Comparison of ENCODE assay signal across 10 mouse cellular contexts in the genomic region with DNA sequence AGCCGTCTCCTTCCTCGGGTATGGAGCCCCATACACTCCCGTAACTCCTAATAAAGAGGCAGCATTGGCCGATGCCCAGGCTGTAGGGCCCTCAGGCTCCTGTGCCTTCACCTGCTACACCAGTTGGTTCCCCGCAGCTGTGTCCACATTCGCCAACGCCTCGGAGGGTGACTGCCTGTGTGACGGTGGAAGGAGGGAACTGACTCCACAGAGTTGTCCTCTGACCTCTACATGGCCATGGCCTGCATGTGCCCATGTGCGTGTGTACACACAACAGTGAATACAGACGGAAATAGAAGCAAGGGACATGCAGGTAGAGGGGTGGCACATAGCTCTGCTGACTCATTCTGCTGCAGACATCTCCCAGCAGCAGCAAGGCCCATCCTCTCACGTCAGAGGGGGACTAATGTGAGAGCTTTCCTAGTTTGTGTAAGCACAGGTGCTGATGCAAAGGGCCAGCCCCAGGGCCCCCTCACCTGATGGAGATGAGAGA. TPM values are rescaled to one million over a fixed set of nuclear protein-coding genes. Genes with fewer than 3 reads are reported as not detected.
A peak's percentile ranks its signal among the peaks of the same experiment; 100 is the strongest.
DNase-seq lines count a peak whose midpoint lies in the region; ATAC-seq and TF ChIP-seq lines count a peak whose summit lies in the region.
"Had no signal": no experiment of that assay in that cellular context is flagged by ENCODE, and none has a peak within 500 bp of the region (broad histone marks: within the 10 kb centered on the region; RNA-seq: fewer than 3 reads in every experiment).

No protein-coding gene starts in this region.

- DNase-seq in heart, adult 11 months = peak; percentile 93
- no peak for DNase-seq in heart, postnatal 4 days
- DNase-seq in liver, postnatal 0 days = no peak
- DNase-seq in ES-E14 (ENCODE audit: low read depth, low spot score) = no peak
- DNase-seq in liver, embryonic 13.5 days = no peak
- no peak for DNase-seq in urinary bladder, postnatal 14 days (ENCODE audit: low spot score)
- DNase-seq in adrenal gland, postnatal 10 days = no peak

- ATAC-seq in liver, embryonic 12.5 days = no peak; the same call in 1 of the 2 replicates
- no peak; the same call in 1 of the 2 replicates for ATAC-seq in liver, postnatal 0 days
- ATAC-seq in liver, embryonic 13.5 days (ENCODE audit: low read depth) = no peak

- WGBS in liver, embryonic 12.5 days (ENCODE audit: insufficient replicate concordance) = 71% methylated on average over 12 of the region's 12 CpGs
- WGBS in liver, postnatal 0 days (ENCODE audit: insufficient replicate concordance) = 77% methylated on average over 12 of the region's 12 CpGs
- 72% methylated on average over 12 of the region's 12 CpGs for WGBS in liver, embryonic 13.5 days (ENCODE audit: insufficient replicate concordance)

- no peak overlapping the region for H3K4me3 ChIP-seq in liver, embryonic 12.5 days
- H3K4me3 ChIP-seq in liver, postnatal 0 days (ENCODE audit: low read depth, low read length) = no peak overlapping the region
- no peak overlapping the region for H3K4me3 ChIP-seq in ES-E14 (ENCODE audit: insufficient read depth in 1 of 2, low read depth in 1 of 2, low read length in 2 of 2, poor library complexity in 1 of 2, severe bottlenecking in 1 of 2)
- H3K4me3 ChIP-seq in liver, embryonic 13.5 days (replicated peaks) = no peak overlapping the region
- H3K4me3 ChIP-seq: intestine, embryonic 15.5 days; stomach, embryonic 15.5 days had no signal

- H3K9ac ChIP-seq in liver, embryonic 12.5 days = no peak overlapping the region
- H3K9ac ChIP-seq in liver, postnatal 0 days (replicated peaks) = no peak overlapping the region
- H3K9ac ChIP-seq in ES-E14 (ENCODE audit: insufficient read depth, low read depth, low read length, poor library complexity, severe bottlenecking) = peak overlapping the region; percentile 29; the same call in 1 of the 2 replicates
- no peak overlapping the region for H3K9ac ChIP-seq in liver, embryonic 13.5 days
- H3K9ac ChIP-seq: intestine, embryonic 15.5 days; stomach, embryonic 15.5 days had no signal

- no peaks in the 10 kb centered on the region for H3K27me3 ChIP-seq in liver, embryonic 12.5 days (replicated peaks)
- no peaks in the 10 kb centered on the region for H3K27me3 ChIP-seq in liver, postnatal 0 days (ENCODE audit: insufficient read depth, low read length)
- no peaks in the 10 kb centered on the region for H3K27me3 ChIP-seq in liver, embryonic 13.5 days
- H3K27me3 ChIP-seq: intestine, embryonic 15.5 days; stomach, embryonic 15.5 days had no signal

- TF ChIP-seq CTCF in liver, postnatal 0 days (IDR thresholded peaks at IDR 0.05; ENCODE audit: low read depth) = no peak

- no peak for TF ChIP-seq EP300 in liver, postnatal 0 days (IDR thresholded peaks at IDR 0.05; ENCODE audit: low read depth)

- H3K4me1 ChIP-seq in liver, embryonic 12.5 days = peaks cover 15% of the 10 kb centered on the region
- peaks cover 5% of the 10 kb centered on the region; the same call in 1 of the 2 replicates for H3K4me1 ChIP-seq in liver, postnatal 0 days (ENCODE audit: insufficient read depth)
- H3K4me1 ChIP-seq in ES-E14 (ENCODE audit: control insufficient read depth in 2 of 2, insufficient read depth in 2 of 2, low read length in 2 of 2, poor library complexity in 1 of 2) = peaks cover 4 to 25% of the 10 kb centered on the region in 2 experiments; a peak in 2 of 4 replicates
- peaks cover 18% of the 10 kb centered on the region for H3K4me1 ChIP-seq in liver, embryonic 13.5 days (replicated peaks)
- H3K4me1 ChIP-seq: intestine, embryonic 15.5 days had no signal

- peak overlapping the region; percentile 2 for H3K27ac ChIP-seq in liver, embryonic 12.5 days
- H3K27ac ChIP-seq in liver, postnatal 0 days (ENCODE audit: low read depth) = no peak overlapping the region
- peak overlapping the region; percentile 55 for H3K27ac ChIP-seq in ES-E14 (ENCODE audit: insufficient read depth, low read depth, low read length, poor library complexity, severe bottlenecking)
- H3K27ac ChIP-seq in liver, embryonic 13.5 days = peak overlapping the region; percentile 47; the same call in 1 of the 2 replicates
- H3K27ac ChIP-seq: intestine, embryonic 15.5 days had no signal

- in situ Hi-C loops in ES-E14 (cut with MboI; ENCODE audit: low sequenced_read_pairs in 2 of 2, unreplicated experiment in 2 of 2) = no loop called here

- H3K9me3 ChIP-seq in liver, embryonic 12.5 days (replicated peaks) = no peaks in the 10 kb centered on the region
- no peaks in the 10 kb centered on the region for H3K9me3 ChIP-seq in liver, postnatal 0 days (ENCODE audit: low read length)
- H3K9me3 ChIP-seq in ES-E14 (ENCODE audit: control insufficient read depth, insufficient read depth, low read depth, low read length) = no peaks in the 10 kb centered on the region
- no peaks in the 10 kb centered on the region for H3K9me3 ChIP-seq in liver, embryonic 13.5 days (replicated peaks)
- H3K9me3 ChIP-seq: intestine, embryonic 15.5 days; stomach, embryonic 15.5 days had no signal

- no peak overlapping the region for H3K4me2 ChIP-seq in liver, embryonic 12.5 days
- H3K4me2 ChIP-seq in liver, postnatal 0 days (ENCODE audit: low read depth, low read length) = no peak overlapping the region
- H3K4me2 ChIP-seq in liver, embryonic 13.5 days = no peak overlapping the region
- H3K4me2 ChIP-seq: intestine, embryonic 15.5 days; stomach, embryonic 15.5 days had no signal

- H3K36me3 ChIP-seq in liver, embryonic 12.5 days = peaks cover 60% of the 10 kb centered on the region
- H3K36me3 ChIP-seq in liver, postnatal 0 days (replicated peaks; ENCODE audit: insufficient read depth, low read length) = peaks cover 37% of the 10 kb centered on the region
- H3K36me3 ChIP-seq in ES-E14 (ENCODE audit: control insufficient read depth, insufficient read depth, low read length, poor library complexity, severe bottlenecking) = peaks cover 10% of the 10 kb centered on the region; the same call in 1 of the 2 replicates
- H3K36me3 ChIP-seq in liver, embryonic 13.5 days = peaks cover 55% of the 10 kb centered on the region

TF ChIP-seq in ES-E14, 5 proteins besides CTCF, POLR2A, EP300 and RAD21:
- TF ChIP-seq CHD2 (IDR thresholded peaks at IDR 0.05; ENCODE audit: low read depth, low read length) = no peak
- no peak for TF ChIP-seq HCFC1 (IDR thresholded peaks at IDR 0.05; ENCODE audit: borderline replicate concordance, insufficient read depth, low read length)
- TF ChIP-seq MAFK (IDR thresholded peaks at IDR 0.05; ENCODE audit: insufficient read depth, low read depth, low read length) = no peak
- TF ChIP-seq ZC3H11A (IDR thresholded peaks at IDR 0.05; ENCODE audit: borderline replicate concordance, low read depth, low read length) = no peak
- TF ChIP-seq ZNF384 (IDR thresholded peaks at IDR 0.05; ENCODE audit: low read depth, low read length) = no peak

RNA-seq across cellular contexts. Expression of a gene that starts 4.9 kb away (rescaled TPM):
- total RNA-seq in heart, postnatal 4 days (2021) = under 1 TPM; 0.27 to 0.76 TPM
- 0.51 and 1.3 TPM in 2 replicates for polyA plus RNA-seq in liver, embryonic 12.5 days (2016; fragmentation: Nextera tagmentation; extraction: Ambion mirVana)
- 0.54 and 0.71 TPM in 2 replicates for polyA plus RNA-seq in liver, postnatal 0 days (2015; fragmentation: Nextera tagmentation; extraction: Ambion mirVana)
- 0.71 and 1.2 TPM in 2 replicates for total RNA-seq in ES-E14 (2012; rRNA removed)
- 0.31 and 0.51 TPM in 2 replicates for polyA plus RNA-seq in liver, embryonic 13.5 days (2015; fragmentation: Nextera tagmentation; extraction: Ambion mirVana)
- total RNA-seq in adrenal gland, postnatal 10 days (2021) = 1 to 10 TPM in 1 of 2 experiments, under 1 TPM in 1; 0.99 to 2.0 TPM

RNA-seq across cellular contexts. Expression of a gene that starts 8.7 kb away (rescaled TPM):
- total RNA-seq in heart, postnatal 4 days (2021) = 10 to 100 TPM; 64.8 to 72.1 TPM
- polyA plus RNA-seq in liver, embryonic 12.5 days (2016; fragmentation: Nextera tagmentation; extraction: Ambion mirVana) = 147 and 159 TPM in 2 replicates
- 81.7 and 93.9 TPM in 2 replicates for polyA plus RNA-seq in liver, postnatal 0 days (2015; fragmentation: Nextera tagmentation; extraction: Ambion mirVana)
- total RNA-seq in ES-E14 (2012; rRNA removed) = 172 and 193 TPM in 2 replicates
- polyA plus RNA-seq in liver, embryonic 13.5 days (2015; fragmentation: Nextera tagmentation; extraction: Ambion mirVana) = 142 and 153 TPM in 2 replicates
- 10 to 100 TPM; 83.6 to 86.2 TPM for total RNA-seq in adrenal gland, postnatal 10 days (2021)

RNA-seq across cellular contexts. Expression of a gene that starts 8.7 kb away (rescaled TPM):
- total RNA-seq in heart, postnatal 4 days (2021) = 100 to 1,000 TPM; 146 to 160 TPM
- polyA plus RNA-seq in liver, embryonic 12.5 days (2016; fragmentation: Nextera tagmentation; extraction: Ambion mirVana) = 219 and 226 TPM in 2 replicates
- 119 and 125 TPM in 2 replicates for polyA plus RNA-seq in liver, postnatal 0 days (2015; fragmentation: Nextera tagmentation; extraction: Ambion mirVana)
- total RNA-seq in ES-E14 (2012; rRNA removed) = 297 and 328 TPM in 2 replicates
- 211 and 222 TPM in 2 replicates for polyA plus RNA-seq in liver, embryonic 13.5 days (2015; fragmentation: Nextera tagmentation; extraction: Ambion mirVana)
- 100 to 1,000 TPM; 192 to 198 TPM for total RNA-seq in adrenal gland, postnatal 10 days (2021)

RNA-seq across cellular contexts. Expression of a gene that starts 9.7 kb away (rescaled TPM):
- 10 to 100 TPM in 1 of 2 experiments, 1 to 10 TPM in 1; 9.3 to 14.3 TPM for total RNA-seq in heart, postnatal 4 days (2021)
- polyA plus RNA-seq in liver, embryonic 12.5 days (2016; fragmentation: Nextera tagmentation; extraction: Ambion mirVana) = 14.7 and 16.5 TPM in 2 replicates
- polyA plus RNA-seq in liver, postnatal 0 days (2015; fragmentation: Nextera tagmentation; extraction: Ambion mirVana) = 5.2 and 8.2 TPM in 2 replicates
- total RNA-seq in ES-E14 (2012; rRNA removed) = 7.9 and 8.7 TPM in 2 replicates
- 11.0 TPM in 2 replicates for polyA plus RNA-seq in liver, embryonic 13.5 days (2015; fragmentation: Nextera tagmentation; extraction: Ambion mirVana)
- 10 to 100 TPM; 17.4 to 28.2 TPM for total RNA-seq in adrenal gland, postnatal 10 days (2021)

RNA-seq across cellular contexts. Expression of a gene that starts 14.6 kb away (rescaled TPM):
- 10 to 100 TPM; 30.9 to 33.3 TPM for total RNA-seq in heart, postnatal 4 days (2021)
- 16.6 and 19.9 TPM in 2 replicates for polyA plus RNA-seq in liver, embryonic 12.5 days (2016; fragmentation: Nextera tagmentation; extraction: Ambion mirVana)
- 13.1 and 15.7 TPM in 2 replicates for polyA plus RNA-seq in liver, postnatal 0 days (2015; fragmentation: Nextera tagmentation; extraction: Ambion mirVana)
- total RNA-seq in ES-E14 (2012; rRNA removed) = 9.1 and 11.1 TPM in 2 replicates
- polyA plus RNA-seq in liver, embryonic 13.5 days (2015; fragmentation: Nextera tagmentation; extraction: Ambion mirVana) = 13.9 and 14.8 TPM in 2 replicates
- 10 to 100 TPM; 59.4 to 64.4 TPM for total RNA-seq in adrenal gland, postnatal 10 days (2021)
